Mouse (Mus musculus) thymus, postnatal 4 days (tissue): ENCODE measurements around the gene Ncor2.

Source experiments
- DNase-seq: peaks from one replicate; pipeline ENCODE4 v3.0.0; 2021

The Ncor2 gene

DNA sequence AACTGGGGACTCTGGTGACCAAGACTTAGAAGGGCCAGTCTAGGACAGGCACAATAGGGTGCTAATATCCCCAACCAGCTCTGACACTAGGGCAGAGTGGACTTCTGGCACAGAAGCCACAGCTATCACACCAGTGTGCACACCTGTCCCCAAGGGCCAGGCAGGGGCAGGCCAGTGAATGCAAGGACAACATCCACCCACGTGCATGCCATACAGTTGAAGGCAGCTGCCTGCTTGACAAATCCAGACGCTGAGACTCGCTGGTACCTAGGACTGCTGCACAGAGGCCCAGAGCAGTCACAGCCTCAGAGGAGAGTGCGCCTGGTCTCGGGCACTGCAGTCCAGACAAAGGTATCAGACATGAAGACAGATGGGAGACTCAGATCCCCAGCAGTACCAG is 11.5 kb downstream of the Ncor2 start:
- no peak for DNase-seq

DNA sequence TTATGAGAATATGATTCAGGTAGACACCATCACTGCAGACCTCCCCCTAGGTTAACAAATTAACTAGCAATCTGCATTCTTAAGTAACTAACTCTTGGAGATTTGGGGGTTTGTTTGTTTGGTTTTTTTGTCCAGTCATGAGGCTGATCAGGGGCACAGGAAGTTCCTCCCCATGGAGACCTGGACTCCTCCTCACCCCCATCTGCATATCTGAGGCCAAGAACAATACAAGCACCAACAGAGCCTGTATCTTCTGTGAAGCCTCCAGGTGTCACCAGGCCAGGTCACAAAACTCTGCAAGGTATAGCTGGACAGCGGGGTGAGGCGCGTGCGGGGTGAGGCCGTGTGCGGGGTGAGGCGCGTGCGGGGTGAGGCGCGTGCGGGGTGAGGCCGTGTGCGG is 13.0 kb downstream of the Ncor2 start:
- DNase-seq, result no peak

DNA sequence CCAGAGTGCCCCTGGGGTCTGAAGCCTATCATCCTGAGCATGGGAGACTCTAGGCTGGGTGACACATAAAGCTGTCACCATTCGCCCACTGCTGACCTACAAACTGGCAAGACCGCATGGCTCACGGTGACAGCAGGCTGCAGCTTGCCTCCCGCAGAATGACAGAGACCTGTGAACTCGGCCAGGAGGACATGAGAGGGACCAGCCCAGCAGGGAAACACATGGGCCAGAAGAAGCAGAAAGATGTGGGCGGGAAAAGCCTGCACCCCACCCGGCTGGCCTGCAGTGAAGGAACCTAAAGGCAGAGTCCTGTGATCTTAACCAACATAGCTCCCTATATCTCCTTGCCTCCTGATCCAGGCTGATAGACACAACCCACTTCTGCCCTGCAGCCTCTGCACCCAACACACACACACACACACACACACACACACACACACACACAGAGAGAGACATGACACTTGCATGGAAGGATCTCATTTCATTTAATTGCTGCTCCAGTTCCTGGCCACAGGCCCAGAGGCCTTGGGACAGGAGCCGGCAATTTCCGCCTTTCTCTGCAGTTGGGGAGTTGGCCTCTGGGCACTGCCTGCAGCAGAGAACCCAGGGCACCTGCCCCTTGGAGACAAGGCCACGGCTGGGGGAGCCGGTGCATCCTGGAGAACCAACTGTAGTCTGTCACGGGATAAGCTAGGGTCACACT is 14.4 kb downstream of the Ncor2 start:
- no peak for DNase-seq

DNA sequence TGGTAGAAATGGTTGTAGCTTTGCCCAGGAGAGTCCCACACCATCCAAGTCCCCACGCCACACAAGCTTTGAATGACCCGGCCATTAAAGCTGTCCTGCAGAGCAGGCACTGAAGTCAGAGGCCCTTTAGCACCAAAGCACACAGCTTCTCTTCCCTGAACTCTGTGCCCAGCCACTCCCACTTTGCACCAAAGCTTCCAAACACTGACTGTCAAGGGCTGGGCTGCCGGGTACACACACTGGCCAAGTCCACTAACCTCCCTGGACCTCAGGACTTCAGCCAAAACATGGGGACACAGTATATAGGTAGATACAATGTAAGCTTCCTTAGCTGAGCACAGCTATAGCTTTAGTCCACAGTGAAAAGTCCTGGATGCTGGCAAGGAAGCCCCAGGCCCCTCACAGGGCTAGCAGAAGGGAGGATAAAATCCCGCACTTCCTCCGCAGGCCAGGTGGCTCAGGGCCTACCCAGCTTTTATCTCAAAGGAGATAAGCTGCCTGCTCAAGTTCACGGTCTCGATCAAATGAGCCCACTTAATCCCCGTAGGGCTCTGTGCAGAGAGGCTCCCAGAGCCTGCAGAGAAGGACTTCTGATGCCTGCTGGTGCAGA is 15.5 kb downstream of the Ncor2 start:
- no peak for DNase-seq

DNA sequence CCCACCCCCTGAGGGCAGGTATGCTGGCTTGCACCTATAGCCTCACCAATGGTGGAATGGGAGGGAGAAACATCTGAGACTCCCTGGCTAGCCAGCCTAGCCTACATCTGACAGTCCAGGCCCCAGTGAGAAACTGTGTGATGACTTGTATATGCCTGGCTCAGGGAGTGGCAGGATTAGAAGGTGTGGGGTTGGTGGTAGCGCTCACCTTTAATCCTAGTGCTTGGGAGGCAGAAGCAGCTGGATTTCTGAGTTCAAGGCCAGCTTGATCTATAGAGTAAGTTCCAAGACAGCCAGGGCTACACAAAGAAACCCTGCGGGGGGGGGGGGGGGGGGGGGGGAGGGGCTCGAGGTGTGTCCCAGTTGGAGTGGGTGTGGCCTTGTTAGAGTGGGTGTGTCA is 16.6 kb downstream of the Ncor2 start:
- no peak for DNase-seq

DNA sequence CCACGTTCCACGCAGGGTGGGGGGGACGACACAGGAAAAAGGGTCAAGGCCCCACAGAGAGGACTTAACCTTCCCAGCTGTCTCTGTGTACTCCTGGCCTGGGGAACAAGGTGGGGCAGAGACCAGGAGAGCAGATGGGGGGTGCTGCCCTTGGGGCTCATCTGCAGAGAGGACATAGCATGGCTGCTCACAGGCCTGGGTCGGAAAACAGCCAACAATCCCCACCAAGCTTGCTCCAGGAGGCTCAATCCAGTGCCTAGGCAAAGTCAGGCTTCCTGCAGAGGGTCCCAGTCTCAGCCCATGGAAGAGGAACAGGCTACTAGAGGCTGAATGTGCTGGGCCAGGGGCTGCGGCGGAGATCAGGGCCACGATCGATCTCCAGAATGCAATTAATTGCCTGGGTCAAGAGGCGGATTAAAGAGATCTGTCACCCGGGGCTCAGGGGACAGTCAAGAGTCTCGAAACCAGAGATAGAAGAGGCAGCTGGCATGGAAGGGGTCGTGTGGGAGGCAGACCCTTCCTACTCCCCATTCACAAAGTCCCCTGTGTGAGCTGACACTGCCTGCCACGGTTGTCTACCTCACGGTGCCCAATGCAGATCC is 19.1 kb downstream of the Ncor2 start:
- no peak for DNase-seq

DNA sequence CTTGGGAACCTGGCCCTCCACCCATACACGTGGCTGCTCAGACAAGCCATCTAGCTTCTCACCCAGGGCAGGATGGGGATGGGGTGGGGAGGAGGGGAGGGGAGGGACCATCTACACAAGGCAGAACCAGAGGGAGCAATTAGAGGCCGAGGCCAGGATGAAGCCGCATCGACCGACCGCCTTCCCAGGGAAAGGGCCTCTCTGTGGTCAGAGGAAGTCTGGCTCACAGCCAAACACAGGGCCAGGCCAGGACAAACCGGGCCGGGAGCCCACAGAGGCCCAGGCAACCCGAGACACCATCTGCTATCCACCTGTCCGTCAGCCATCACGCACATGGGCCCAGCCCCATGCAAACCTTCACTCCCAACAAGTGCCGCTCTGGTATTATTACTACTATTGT is 19.7 kb downstream of the Ncor2 start:
- DNase-seq, result no peak

DNA sequence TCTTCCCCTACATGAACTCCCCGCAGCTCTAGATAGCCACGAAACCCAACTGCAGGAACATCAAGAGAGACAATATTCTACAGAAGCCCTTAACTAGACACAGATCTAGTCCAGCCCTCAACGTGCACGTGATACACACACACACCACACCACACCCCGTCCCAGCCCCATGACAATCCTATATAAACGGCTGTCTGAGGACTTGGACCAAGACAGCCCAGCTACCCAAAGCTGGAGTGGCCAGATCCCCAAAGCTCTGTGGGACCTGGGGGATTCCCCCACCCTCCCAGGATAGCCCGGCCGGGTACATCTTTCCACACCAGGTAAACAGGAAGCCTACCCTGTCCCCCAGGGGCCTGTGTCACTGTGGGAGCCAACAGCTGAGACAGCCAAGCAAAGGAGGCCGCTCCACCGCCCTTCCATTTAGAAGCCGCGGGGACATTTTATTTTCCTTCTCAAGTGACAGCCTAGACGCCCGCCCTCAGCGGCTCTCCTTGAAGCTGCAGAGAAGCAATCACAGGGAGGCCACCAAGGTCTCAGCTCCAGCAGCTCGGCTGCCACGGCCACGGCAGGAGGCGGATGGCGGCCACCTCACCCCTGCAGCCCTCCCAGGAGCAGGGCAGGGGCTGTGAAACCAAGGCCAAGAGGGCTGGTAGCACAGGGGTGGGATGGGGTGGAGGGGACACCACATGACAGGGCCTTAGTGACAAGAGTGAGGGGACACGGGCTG is 20.6 kb downstream of the Ncor2 start:
- DNase-seq, result peak; percentile 73

DNA sequence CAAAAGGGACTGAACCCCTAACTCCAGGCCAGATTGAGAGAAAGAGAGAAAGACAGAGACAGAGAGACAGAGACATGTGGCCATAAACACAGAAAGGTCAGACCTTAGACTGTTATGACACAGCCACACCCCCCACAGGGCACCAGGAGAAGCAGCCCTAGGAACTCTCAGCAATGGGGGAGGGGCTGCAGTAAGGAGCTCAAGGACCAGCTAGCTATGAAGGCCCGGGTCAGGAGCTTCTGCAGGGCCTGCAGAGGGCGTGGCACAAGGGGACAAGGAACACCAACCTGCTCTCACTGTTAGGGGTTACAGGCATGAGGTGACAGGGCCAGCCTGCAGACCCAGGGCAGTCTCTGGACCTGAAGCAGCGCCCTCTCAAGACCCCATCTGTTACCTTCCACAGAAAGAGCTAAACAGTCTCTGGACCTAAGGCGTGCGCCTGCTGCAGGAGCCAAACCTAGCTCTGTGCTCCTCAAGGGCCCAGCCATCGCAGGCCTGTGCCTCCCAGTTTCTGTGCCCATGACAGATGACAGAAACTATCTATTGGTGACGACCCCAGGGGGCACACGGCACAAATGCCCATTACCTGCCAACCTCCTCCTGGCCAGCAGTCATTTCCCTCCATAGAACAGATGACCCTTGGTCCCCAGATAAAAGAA is 21.5 kb downstream of the Ncor2 start:
- no peak for DNase-seq

DNA sequence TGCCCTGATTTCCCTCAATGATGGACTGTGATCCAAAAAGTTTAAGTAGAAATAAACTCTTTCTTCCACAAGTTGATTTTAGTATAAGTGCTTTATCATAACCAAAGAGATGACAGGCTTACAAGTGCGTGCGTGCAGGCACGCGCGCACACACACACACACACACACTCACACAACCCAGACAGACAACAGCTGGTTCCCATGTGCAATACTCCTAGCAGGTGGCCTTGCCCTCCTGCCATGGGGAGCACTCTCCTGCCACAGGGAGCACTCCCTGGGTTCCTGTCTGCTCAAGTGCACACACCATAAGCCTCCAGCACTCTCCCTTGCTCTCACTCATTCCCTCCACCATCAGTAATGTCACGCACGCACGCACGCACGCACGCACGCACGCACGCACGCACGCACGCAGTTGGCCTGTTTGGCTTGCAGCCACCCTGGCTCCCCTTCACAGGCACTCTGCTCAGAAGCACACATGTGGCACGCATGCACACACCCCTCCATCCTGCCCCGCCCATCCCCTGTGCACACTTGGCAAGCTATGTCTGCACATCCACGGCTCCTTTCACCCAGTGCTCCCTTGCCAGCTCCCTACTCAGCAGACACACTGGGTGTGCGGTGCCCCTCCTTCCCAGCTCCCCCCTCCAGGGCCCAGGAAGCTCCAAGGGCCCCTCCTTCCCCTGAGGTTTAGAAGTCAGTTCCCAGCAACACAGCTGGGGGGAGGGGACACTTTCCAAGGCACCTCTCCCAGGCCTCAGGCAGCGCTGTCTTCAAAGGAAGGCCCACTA is 22.4 kb downstream of the Ncor2 start:
- peak; percentile 62 for DNase-seq

DNA sequence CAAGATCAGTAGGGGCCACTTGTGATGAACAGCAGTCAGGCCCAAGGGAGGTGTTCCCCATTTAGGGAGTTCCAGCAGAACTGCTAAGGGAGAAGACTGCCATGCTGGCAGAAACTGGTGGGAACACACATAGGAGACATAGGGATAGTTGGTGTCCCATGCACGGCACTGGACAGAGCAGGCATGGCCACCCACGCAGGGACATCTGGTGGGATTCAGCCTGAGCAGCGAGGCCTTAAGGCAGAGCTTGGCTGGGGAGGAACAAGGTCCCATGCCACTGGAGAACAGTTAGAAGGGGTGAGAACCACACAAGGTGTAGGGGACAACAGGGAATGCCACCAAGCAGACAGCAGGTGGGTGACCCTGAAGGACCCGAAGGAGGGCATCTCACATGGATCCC is 23.6 kb downstream of the Ncor2 start:
- no peak for DNase-seq

DNA sequence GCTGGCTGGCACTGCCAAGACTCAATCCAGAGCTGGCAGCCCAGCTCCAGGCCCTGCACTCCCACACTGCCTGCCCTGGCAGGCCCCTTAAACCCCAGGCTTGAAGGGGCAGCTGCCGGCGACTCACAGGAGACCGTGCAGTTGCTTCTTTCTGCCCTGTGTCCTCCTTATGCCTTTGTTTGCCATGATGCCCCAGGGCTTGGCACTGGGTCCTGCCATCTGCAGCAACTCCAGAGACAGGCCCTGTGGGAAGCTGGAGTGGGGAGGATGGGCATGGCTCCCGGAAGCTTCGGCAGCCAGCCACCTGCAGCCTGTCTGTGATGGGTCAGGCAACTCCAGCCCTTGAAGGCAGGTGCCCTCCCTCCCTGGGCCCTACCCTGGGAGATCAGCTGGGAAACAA is 24.0 kb downstream of the Ncor2 start:
- DNase-seq, result no peak

DNA sequence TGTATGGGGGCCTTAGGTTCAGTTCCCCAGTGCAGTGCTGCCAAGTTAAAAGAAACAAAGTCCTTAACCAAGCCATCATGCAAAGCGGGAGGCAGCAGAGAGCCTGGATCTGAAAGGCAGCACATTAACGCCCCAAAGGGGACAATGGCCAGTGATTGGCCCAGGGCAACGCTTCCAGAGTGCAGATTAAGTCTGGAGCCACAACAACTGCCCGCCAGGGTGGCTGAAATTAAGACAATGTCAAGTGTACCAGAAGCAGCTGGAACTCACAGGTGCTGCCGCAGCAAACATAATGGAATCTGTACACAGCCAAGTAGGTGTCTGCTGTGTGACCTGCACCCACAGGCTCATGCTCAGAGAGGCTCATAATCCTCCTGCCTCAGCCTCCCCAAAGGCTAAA is 24.8 kb downstream of the Ncor2 start:
- DNase-seq, result no peak

DNA sequence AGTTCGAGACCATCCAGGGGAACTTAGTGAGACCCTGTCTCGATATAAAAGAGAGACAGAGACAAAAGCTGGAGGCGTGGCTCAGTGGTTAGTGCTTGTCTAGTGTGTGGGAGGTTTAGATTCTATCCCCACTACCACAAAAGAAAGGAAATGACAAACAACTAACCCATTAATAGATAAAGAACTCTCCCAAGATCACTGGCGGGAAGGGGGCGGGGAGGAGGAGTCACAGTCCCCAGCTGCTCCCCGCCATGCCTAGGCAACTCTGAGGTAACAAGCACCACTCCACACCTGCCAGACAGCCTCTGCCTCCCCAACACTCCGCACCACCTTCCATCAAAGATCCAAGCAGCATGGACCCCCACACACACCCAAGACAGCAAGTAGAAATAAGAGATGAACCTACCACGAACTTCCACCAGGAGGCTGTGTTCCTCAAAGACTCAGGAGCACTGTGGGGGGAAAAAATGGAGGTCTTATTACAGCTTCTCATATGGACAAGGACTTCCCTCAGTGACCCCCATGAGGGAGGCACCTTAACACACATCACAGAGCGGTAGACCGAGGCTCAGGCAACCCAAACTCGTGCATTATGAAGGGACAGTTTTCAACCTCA is 25.7 kb downstream of the Ncor2 start:
- peak; percentile 54 for DNase-seq

DNA sequence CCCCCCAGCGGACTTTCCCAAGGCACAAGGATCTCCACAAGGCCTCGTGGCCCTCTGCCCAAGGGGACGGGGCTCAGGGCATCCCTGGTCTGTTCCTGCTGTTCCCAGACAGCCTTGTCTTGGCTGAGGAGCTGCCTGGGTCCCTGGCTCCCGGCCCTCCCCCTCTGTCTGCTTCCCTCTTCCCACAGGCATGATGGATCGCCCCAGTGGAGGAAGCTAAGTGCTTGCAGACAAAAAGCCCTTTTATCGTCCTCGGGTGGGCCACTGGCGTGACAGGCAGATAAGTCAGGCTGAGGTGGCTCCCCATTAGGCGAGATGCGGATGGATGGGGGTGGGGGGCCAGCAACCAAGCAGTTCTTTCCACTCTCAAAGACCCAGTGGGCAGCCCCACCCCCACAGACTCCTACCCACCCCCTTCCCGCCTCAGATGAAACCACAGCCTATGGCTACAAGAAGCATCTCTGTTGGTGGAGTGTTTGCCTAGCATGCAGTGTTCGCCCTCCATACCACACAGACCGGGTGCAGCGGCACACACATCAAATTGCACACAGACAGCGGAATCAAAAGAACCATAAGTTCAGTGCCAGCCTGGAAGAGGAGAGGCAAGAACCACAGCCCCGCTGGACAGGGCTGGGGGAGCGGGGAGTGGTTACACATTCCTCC is 27.0 kb downstream of the Ncor2 start:
- peak; percentile 58 for DNase-seq

DNA sequence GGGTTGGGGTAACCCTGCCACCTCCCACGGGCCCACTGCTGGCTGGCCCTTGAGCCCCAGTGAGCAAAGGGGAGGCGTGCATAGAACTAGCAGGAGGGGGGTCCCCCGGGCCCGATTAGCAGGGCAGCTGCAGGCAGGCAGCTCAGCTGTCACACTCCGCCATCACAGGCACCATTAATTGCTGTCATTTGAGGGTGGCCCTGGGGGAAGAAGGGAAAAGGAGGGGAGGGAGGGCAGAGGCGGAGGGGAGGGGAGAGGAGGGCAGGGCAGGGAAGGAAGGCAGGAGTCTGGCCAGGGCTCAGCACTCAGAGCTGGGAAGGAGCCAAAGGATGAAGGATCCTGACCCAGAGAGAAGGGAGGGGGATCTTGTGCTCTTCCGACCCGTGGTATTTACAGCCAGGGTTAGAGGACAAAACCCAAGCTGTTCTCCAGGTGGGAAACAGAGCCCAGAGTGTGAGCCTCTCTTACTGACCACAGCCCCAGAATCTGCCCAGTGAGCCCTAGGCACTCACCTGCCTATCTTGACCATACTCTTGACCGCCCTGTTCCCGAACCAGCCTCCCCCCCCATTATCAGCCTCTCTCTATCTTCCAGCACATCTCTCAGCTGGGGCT is 28.0 kb downstream of the Ncor2 start:
- no peak for DNase-seq

DNA sequence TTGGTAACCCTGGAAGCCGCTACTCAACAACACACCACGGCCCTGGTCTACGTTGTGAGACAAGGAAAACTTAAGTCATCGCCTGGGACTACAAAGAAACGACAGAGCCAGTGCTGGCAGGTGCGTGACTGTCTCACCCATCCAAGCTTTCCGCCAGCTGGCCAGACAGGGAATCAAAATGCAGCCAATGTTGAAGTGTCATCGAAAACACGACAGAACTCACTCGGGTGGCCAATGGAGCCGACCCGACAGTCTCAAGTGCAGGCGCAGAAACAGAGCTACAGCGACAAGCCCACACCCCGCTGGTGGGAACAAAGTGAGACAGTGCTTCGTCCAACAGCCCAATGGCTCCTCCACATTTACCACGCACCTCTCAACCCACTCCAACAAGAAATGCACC is 29.9 kb downstream of the Ncor2 start:
- no peak for DNase-seq

DNA sequence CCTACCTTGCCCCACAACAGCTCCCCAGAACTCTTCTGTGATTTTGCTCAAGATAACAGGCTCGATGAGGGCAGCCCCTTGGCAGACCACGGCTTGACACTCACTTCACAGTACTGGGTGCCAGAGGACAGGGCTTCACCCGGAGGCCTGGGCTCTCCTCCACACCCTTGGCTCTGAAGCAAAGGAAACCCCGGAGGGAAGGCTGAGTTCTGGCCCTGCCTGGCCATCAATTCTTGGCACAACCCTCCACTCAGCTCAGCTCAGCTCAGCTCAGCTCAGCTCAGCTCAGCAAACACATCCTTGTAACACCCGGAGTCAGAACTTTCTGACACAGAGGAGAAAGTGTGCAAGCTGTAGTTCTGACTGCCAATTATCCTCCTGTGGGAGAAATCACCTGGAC is 30.3 kb downstream of the Ncor2 start:
- DNase-seq, result no peak

DNA sequence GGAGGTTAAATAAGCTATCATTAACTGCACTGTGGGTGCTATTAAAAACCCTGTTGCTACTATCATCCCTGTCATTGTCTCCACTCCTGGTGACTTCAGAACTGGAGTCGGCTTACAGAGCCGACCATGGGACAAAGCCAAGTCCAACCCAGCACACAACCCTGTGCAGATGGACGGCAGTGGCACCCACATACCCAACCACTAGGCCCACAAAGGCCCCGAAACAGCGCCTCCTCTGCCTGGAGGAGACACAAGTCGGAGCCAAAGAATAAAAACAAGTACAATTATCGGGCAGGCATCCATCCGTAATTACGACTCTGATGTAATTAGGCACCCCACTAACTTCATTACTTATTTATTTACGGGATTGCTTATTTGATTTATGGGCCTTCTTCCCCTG is 30.8 kb downstream of the Ncor2 start:
- DNase-seq, result no peak

DNA sequence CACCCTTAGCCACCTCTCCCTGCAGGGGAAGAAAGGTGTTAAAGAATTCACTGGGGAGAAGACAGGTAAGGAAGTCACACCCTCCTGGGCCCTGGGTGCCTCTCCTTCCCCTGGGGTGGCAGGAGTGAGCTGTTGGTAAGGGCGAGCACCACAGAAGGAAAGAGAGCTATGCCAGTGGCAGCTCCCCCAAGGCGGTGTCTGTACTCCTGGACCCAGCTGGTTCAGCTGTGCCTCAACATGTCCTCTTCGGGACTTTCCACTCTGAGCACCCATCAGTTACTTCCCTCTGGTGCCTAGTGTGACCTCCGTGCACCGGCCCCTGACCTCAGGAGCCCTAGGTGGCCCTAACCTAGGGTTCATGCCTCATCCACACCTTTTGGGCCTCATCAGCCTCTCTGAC is 31.9 kb downstream of the Ncor2 start:
- DNase-seq, result no peak
